Comparison of ENCODE assay signal across 50 mouse cellular contexts in the genomic region with DNA sequence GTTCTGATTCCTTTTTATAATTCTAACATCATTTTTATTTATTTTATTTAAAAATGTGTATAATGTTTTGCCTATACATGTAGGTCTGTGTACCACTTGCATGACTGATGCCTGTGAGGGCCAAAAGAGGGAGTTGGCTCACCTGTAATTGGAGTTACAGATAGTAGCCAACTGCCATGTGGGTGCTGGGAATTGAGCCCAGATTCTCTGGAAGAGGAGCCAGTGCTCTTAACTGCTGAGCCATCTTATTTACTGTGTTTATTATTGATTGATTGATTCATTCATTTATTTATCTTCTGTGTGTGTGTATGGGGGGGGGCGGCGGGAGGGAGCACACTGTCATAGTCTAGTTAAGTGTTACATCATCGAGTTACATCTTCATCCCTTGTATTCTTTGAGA. TPM values are rescaled to one million over a fixed set of nuclear protein-coding genes. Genes with fewer than 3 reads are reported as not detected.
"Had no signal": no experiment of that assay in that cellular context is flagged by ENCODE, and none has a peak within 500 bp of the region (broad histone marks: within the 10 kb centered on the region; RNA-seq: fewer than 3 reads in every experiment).

No protein-coding gene starts in this region.

- H3K4me2 ChIP-seq: heart, embryonic 11.5 days; heart, embryonic 13.5 days; heart, embryonic 15.5 days; hindbrain, embryonic 12.5 days; hindbrain, embryonic 13.5 days; hindbrain, embryonic 14.5 days; hindbrain, embryonic 15.5 days; intestine, embryonic 15.5 days; kidney, embryonic 15.5 days had no signal

- H3K27me3 ChIP-seq: heart, embryonic 13.5 days; heart, embryonic 15.5 days; hindbrain, embryonic 12.5 days; hindbrain, embryonic 13.5 days; hindbrain, embryonic 15.5 days; intestine, embryonic 15.5 days; kidney, embryonic 15.5 days had no signal

- H3K4me1 ChIP-seq: heart, embryonic 13.5 days; heart, embryonic 15.5 days; hindbrain, embryonic 10.5 days; hindbrain, embryonic 12.5 days; hindbrain, embryonic 13.5 days; hindbrain, embryonic 15.5 days; intestine, embryonic 15.5 days; kidney, embryonic 15.5 days had no signal

- H3K9me3 ChIP-seq: heart, embryonic 13.5 days; heart, embryonic 15.5 days; hindbrain, embryonic 10.5 days; hindbrain, embryonic 12.5 days; hindbrain, embryonic 13.5 days; hindbrain, embryonic 15.5 days; intestine, embryonic 15.5 days; kidney, embryonic 15.5 days had no signal

- DNase-seq: heart, postnatal 10 days; heart, postnatal 14 days; heart, postnatal 36 days; heart, postnatal 4 days; kidney, adult 11 months; kidney, adult 18-20 months; kidney, adult 2 months; kidney, adult 8-10 months; kidney, adult 9 months; kidney, postnatal 10 days; kidney, postnatal 14 days; kidney, postnatal 25 days; kidney, postnatal 36 days; kidney, postnatal 4 days; layer of hippocampus, adult 9-11 months; layer of hippocampus, postnatal 36 days had no signal

- H3K4me3 ChIP-seq: heart, embryonic 13.5 days; heart, embryonic 15.5 days; hindbrain, embryonic 10.5 days; hindbrain, embryonic 12.5 days; hindbrain, embryonic 13.5 days; hindbrain, embryonic 15.5 days; intestine, embryonic 15.5 days; kidney, embryonic 15.5 days; layer of hippocampus, adult 2 months; left cerebral cortex, adult 2 months had no signal

- H3K9ac ChIP-seq: heart, embryonic 13.5 days; heart, embryonic 15.5 days; hindbrain, embryonic 12.5 days; hindbrain, embryonic 13.5 days; hindbrain, embryonic 14.5 days; hindbrain, embryonic 15.5 days; intestine, embryonic 15.5 days; kidney, embryonic 15.5 days had no signal

- ATAC-seq: hindbrain, embryonic 16.5 days; hindbrain, postnatal 0 days; inflammation-experienced regulatory T-cells, adult 6 months; intestine, embryonic 15.5 days; intestine, embryonic 16.5 days; intestine, postnatal 0 days had no signal

- H3K27ac ChIP-seq: heart, embryonic 13.5 days; heart, embryonic 15.5 days; hindbrain, embryonic 10.5 days; hindbrain, embryonic 12.5 days; hindbrain, embryonic 13.5 days; hindbrain, embryonic 14.5 days; hindbrain, embryonic 15.5 days; hindbrain, postnatal 0 days; intestine, embryonic 15.5 days; kidney, embryonic 15.5 days; kidney, postnatal 0 days; layer of hippocampus, adult 2 months; left cerebral cortex, adult 2 months had no signal

RNA-seq across cellular contexts. Expression of a gene that starts 34.5 kb away (rescaled TPM):
- total RNA-seq: heart, postnatal 10 days; heart, postnatal 14 days; heart, postnatal 25 days; heart, postnatal 36 days; heart, postnatal 4 days; hematopoietic stem cell, adult 5-6 weeks; hindbrain, postnatal 0 days; layer of hippocampus, adult 18-20 months; layer of hippocampus, adult 2 months; layer of hippocampus, adult 8-10 months; layer of hippocampus, postnatal 10 days; layer of hippocampus, postnatal 14 days; layer of hippocampus, postnatal 25 days; layer of hippocampus, postnatal 36 days; left cerebral cortex, adult 18-20 months; left cerebral cortex, adult 2 months; left cerebral cortex, adult 8-10 months had no signal
- polyA plus RNA-seq: heart, embryonic 13.5 days; heart, embryonic 14.5 days; heart, embryonic 15.5 days; heart, embryonic 16.5 days; heart, postnatal 0 days; hindbrain, embryonic 11.5 days; hindbrain, embryonic 12.5 days; hindbrain, embryonic 14.5 days; hindbrain, embryonic 15.5 days; hindbrain, embryonic 16.5 days; hindbrain, postnatal 0 days; inflammation-experienced regulatory T-cells, adult 6 months; intestine, embryonic 14.5 days; intestine, embryonic 16.5 days; intestine, postnatal 0 days; kidney, adult 2 months; large intestine, adult 2 months had no signal

RNA-seq across cellular contexts. Expression of a gene that starts 50.5 kb away (rescaled TPM):
- total RNA-seq: heart, postnatal 10 days; heart, postnatal 14 days; heart, postnatal 25 days; heart, postnatal 36 days; heart, postnatal 4 days; hematopoietic stem cell, adult 5-6 weeks; hindbrain, postnatal 0 days; layer of hippocampus, adult 18-20 months; layer of hippocampus, adult 2 months; layer of hippocampus, adult 8-10 months; layer of hippocampus, postnatal 10 days; layer of hippocampus, postnatal 25 days; layer of hippocampus, postnatal 36 days had no signal
- polyA plus RNA-seq: heart, embryonic 11.5 days; heart, embryonic 13.5 days; heart, embryonic 14.5 days; heart, embryonic 16.5 days; heart, postnatal 0 days; hindbrain, embryonic 10.5 days; hindbrain, embryonic 13.5 days; hindbrain, postnatal 0 days; inflammation-experienced regulatory T-cells, adult 6 months; intestine, embryonic 14.5 days; intestine, embryonic 15.5 days; intestine, embryonic 16.5 days; kidney, adult 2 months; kidney, embryonic 15.5 days; kidney, embryonic 16.5 days; kidney, postnatal 0 days; large intestine, adult 2 months had no signal
